Mouse (Mus musculus): ENCODE measurements around the gene Plcb2.

DNA sequence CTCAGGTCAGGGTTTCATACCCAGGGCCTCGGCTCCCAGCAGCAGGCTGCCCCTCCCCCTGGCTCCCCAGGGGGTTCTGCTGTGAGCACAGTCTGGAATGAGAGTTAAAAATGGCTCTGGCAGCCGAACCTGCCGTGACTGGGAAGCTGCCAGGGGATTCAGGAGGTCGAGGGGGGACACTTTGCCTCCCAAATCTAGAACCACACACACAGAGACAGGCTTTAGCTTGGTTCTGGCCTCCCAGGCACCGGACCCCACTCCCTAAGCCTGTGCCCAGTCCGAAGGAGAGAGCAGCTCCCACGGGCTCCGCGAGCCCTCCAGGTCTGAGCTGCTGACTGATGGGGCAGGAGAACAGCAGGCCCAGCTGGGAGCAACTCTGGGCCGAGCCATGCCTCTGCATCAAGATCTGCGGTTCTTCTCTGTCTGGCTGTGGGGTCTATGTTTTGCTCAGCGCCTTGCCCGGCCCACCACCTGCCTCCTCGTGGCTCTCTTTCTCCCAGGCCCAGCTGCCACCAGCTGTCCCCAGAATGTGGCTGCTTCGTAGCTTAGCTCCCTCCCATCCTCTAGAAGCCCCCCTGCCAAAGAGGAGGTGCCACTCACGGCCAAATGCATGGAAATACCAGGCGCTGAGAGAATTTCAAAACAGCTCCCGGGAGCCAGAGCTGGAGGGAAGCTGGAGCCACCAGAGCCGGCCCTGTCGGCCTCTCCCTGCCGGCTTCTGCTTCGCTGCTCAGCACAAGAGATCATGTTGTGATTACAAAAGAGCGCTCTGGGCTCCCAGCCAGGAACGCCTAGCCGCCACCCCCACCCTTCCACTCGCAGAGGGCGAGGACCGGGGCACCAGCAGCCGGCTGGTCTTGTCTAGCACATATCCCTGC, 33.9 kb upstream of the Plcb2 start, which contains the start of gene Ccdc9b:
- TF ChIP-seq CTCF (IDR thresholded peaks at IDR 0.05; ENCODE audit: low read depth), result no peak
- TF ChIP-seq EP300 (IDR thresholded peaks at IDR 0.05; ENCODE audit: low read depth), result no peak

All from heart, postnatal 0 days (tissue).